Mouse (Mus musculus) NIH3T3 (cell line): ENCODE measurements at regions not wholly inside any gene's neighbourhood (a gene's known extent, or its start where the extent isn't known, plus 50 kb on each side); places are given as distances from the start of the nearest gene placed in this dataset.

Experiments
- DNase-seq: peaks from one replicate; pipeline ENCODE4 v3.0.0-alpha.2; 2012; ENCODE audit warnings: low read depth

GRCm38 (mm10) chr9:23911851-23912250 lies 185.9 kb upstream of the Npsr1 start:
- DNase-seq, result peak; percentile 56

- no peak for DNase-seq
These were observed 180.5 kb upstream of the Npsr1 start for GRCm38 (mm10) chr9:23917345-23917744.

GRCm38 (mm10) chr9:23919191-23919904 lies 178.4 kb upstream of the Npsr1 start:
- DNase-seq, result no peak

GRCm38 (mm10) chr9:23932185-23932584 lies 165.6 kb upstream of the Npsr1 start:
- no peak for DNase-seq

- no peak for DNase-seq
These were observed 163.5 kb upstream of the Npsr1 start for GRCm38 (mm10) chr9:23934282-23934681.

- DNase-seq, result no peak
These were observed 145.3 kb upstream of the Npsr1 start for GRCm38 (mm10) chr9:23952543-23952942.

GRCm38 (mm10) chr9:23956593-23956992 lies 141.2 kb upstream of the Npsr1 start:
- DNase-seq, result peak; percentile 13

- peak; percentile 91 for DNase-seq
These were observed 128.1 kb upstream of the Npsr1 start for GRCm38 (mm10) chr9:23969736-23970135.

GRCm38 (mm10) chr9:23973206-23973605 lies 124.6 kb upstream of the Npsr1 start:
- DNase-seq, result peak; percentile 42

- no peak for DNase-seq
These were observed 120.2 kb upstream of the Npsr1 start for GRCm38 (mm10) chr9:23977574-23977973.

GRCm38 (mm10) chr9:24006353-24006752 lies 91.4 kb upstream of the Npsr1 start:
- DNase-seq, result no peak

- DNase-seq, result no peak
These were observed 59.5 kb upstream of the Npsr1 start for GRCm38 (mm10) chr9:24038274-24038673.
